Mouse (Mus musculus) stomach, embryonic 16.5 days (tissue): ENCODE results near the gene Dlk1. TPM values are rescaled to one million over a fixed set of nuclear protein-coding genes. Genes with fewer than 3 reads are reported as not detected.

ENCODE experiments used
- ATAC-seq: fragments of 200-750 bp; cut with Nextera tagmentation; 2 replicates; pipeline ENCODE4 v1.8.0; 2017; ENCODE audit warnings: moderate number of reproducible peaks, moderate TSS enrichment; ENCODE audit not compliant: insufficient read depth, low FRiP score
- H3K27ac ChIP-seq: fragments of 300-500 bp; sonication (generic); 2 replicates; pipeline ENCODE4 v1.5.1; 2014; ENCODE audit warnings: low read length
- H3K27me3 ChIP-seq: fragments of 300-500 bp; sonication (generic); 2 replicates; pipeline ENCODE4 v1.6.1; 2014; ENCODE audit warnings: low read length, control low read depth, mixed read lengths; ENCODE audit not compliant: control insufficient read depth, insufficient read depth
- H3K36me3 ChIP-seq: fragments of 300-500 bp; sonication (generic); 2 replicates; pipeline ENCODE4 v1.6.1; 2014; ENCODE audit warnings: low read length; ENCODE audit not compliant: control insufficient read depth, insufficient read depth
- H3K4me1 ChIP-seq: fragments of 300-500 bp; sonication (generic); 2 replicates; pipeline ENCODE4 v1.6.1; 2014; ENCODE audit warnings: low read length, control low read depth, mixed read lengths; ENCODE audit not compliant: control insufficient read depth, insufficient read depth
- H3K4me2 ChIP-seq: fragments of 300-500 bp; sonication (generic); 2 replicates; pipeline ENCODE4 v1.6.1; 2014; ENCODE audit warnings: low read depth, low read length, mixed read lengths
- H3K4me3 ChIP-seq: fragments of 300-500 bp; sonication (generic); replicated peaks from 2 replicates; pipeline ENCODE4 v1.5.1; 2014; ENCODE audit warnings: mild to moderate bottlenecking, low read length
- H3K9ac ChIP-seq: fragments of 300-500 bp; sonication (generic); 2 replicates; pipeline ENCODE4 v1.6.1; 2014; ENCODE audit warnings: low read length
- H3K9me3 ChIP-seq: fragments of 300-500 bp; sonication (generic); replicated peaks from 2 replicates; pipeline ENCODE4 v1.6.1; 2016; ENCODE audit warnings: low read length, control low read depth; ENCODE audit not compliant: control insufficient read depth
- WGBS: fragments of 180-500 bp; shearing (Covaris S2); extraction: QIAGEN DNeasy Blood & Tissue Kit; methylation state at CpG from one replicate; pipeline ENCODE4 v1.1.7; 2014; 5-methylcytosine and 5-hydroxymethylcytosine counted together
- polyA plus RNA-seq: library from polyadenylated mRNA; unstranded; fragments of >200 nt; fragmentation: Nextera tagmentation; extraction: Ambion mirVana; gene quantifications from 2 replicates; pipeline ENCODE4 v1.2.1, GENCODE M21; 2015

Gene Dlk1
- polyA plus RNA-seq, 1 experiment from 2014 or later = 542 TPM

GRCm38 (mm10) chr12:109436367-109436807 lies 16.2 kb upstream of the Dlk1 start:
- H3K4me1 ChIP-seq = peaks cover 54% of the 10 kb centered on the region
- no peaks in the 10 kb centered on the region for H3K36me3 ChIP-seq
- WGBS = 9% methylated on average over 10 of the region's 10 CpGs
- H3K27me3 ChIP-seq = no peaks in the 10 kb centered on the region
- H3K9ac ChIP-seq = peak overlapping the region; percentile 60
- H3K27ac ChIP-seq = peak overlapping the region; percentile 87
- no peak overlapping the region for H3K4me3 ChIP-seq
- ATAC-seq = peak; percentile 58
- H3K9me3 ChIP-seq = no peaks in the 10 kb centered on the region
- H3K4me2 ChIP-seq = peak overlapping the region; percentile 30

GRCm38 (mm10) chr12:109436852-109437251 lies 15.8 kb upstream of the Dlk1 start:
- Histone ChIP-seq H3K27me3 (no peaks in the 10 kb centered on the region), H3K4me3 (no peak overlapping the region), H3K9me3 (no peaks in the 10 kb centered on the region), H3K4me1 (peaks cover 59% of the 10 kb centered on the region), H3K36me3 (no peaks in the 10 kb centered on the region), H3K27ac (peak overlapping the region; percentile 87), H3K9ac (peak overlapping the region; percentile 60), H3K4me2 (peak overlapping the region; percentile 30; the same call in 1 of the 2 replicates)
- peak; percentile 80 for ATAC-seq
- 17% methylated on average over 12 of the region's 12 CpGs for WGBS

- peak overlapping the region; percentile 87 for H3K27ac ChIP-seq
- H3K4me1 ChIP-seq = peaks cover 61% of the 10 kb centered on the region
- peak overlapping the region; percentile 60 for H3K9ac ChIP-seq
- H3K4me3 ChIP-seq = peak overlapping the region; percentile 21; the same call in 1 of the 2 replicates
- H3K9me3 ChIP-seq = no peaks in the 10 kb centered on the region
- no peaks in the 10 kb centered on the region for H3K36me3 ChIP-seq
- H3K4me2 ChIP-seq = peak overlapping the region; percentile 49
- no peaks in the 10 kb centered on the region for H3K27me3 ChIP-seq
- ATAC-seq = peak; percentile 57
- WGBS = 4% methylated on average over 25 of the region's 25 CpGs
These were observed 14.9 kb upstream of the Dlk1 start for GRCm38 (mm10) chr12:109437559-109438350.

GRCm38 (mm10) chr12:109438383-109438782 lies 14.2 kb upstream of the Dlk1 start:
- no peaks in the 10 kb centered on the region for H3K9me3 ChIP-seq
- no peak overlapping the region for H3K4me3 ChIP-seq
- H3K36me3 ChIP-seq = no peaks in the 10 kb centered on the region
- peaks cover 67% of the 10 kb centered on the region for H3K4me1 ChIP-seq
- no peaks in the 10 kb centered on the region for H3K27me3 ChIP-seq
- peak overlapping the region; percentile 51 for H3K9ac ChIP-seq
- H3K4me2 ChIP-seq = no peak overlapping the region
- peak overlapping the region; percentile 74 for H3K27ac ChIP-seq
- 67% methylated on average over 6 of the region's 6 CpGs for WGBS
- ATAC-seq = no peak

GRCm38 (mm10) chr12:109439974-109440373 lies 12.6 kb upstream of the Dlk1 start:
- Histone ChIP-seq H3K4me1 (peaks cover 64% of the 10 kb centered on the region), H3K4me3 (no peak overlapping the region), H3K27ac (no peak overlapping the region), H3K9me3 (no peaks in the 10 kb centered on the region), H3K27me3 (no peaks in the 10 kb centered on the region), H3K4me2 (no peak overlapping the region), H3K9ac (no peak overlapping the region), H3K36me3 (no peaks in the 10 kb centered on the region)
- no peak for ATAC-seq
- WGBS = 37% methylated on average over 6 of the region's 6 CpGs

GRCm38 (mm10) chr12:109441366-109441765 lies 11.3 kb upstream of the Dlk1 start:
- no peaks in the 10 kb centered on the region for H3K9me3 ChIP-seq
- ATAC-seq = 0 out of 2 replicates have a peak, but pooled peaks have one; percentile 17
- no peaks in the 10 kb centered on the region for H3K27me3 ChIP-seq
- peak overlapping the region; percentile 61 for H3K9ac ChIP-seq
- H3K27ac ChIP-seq = peak overlapping the region; percentile 52
- peaks cover 65% of the 10 kb centered on the region for H3K4me1 ChIP-seq
- WGBS = 17% methylated on average over 6 of the region's 6 CpGs
- no peak overlapping the region for H3K4me2 ChIP-seq
- no peaks in the 10 kb centered on the region for H3K36me3 ChIP-seq
- H3K4me3 ChIP-seq = no peak overlapping the region

- H3K4me1 ChIP-seq = peaks cover 61% of the 10 kb centered on the region
- 51% methylated on average over 13 of the region's 13 CpGs for WGBS
- H3K27me3 ChIP-seq = 0 out of 2 replicates have a peak, but pooled peaks cover 2% of the 10 kb centered on the region
- H3K9me3 ChIP-seq = no peaks in the 10 kb centered on the region
- no peak for ATAC-seq
- H3K4me3 ChIP-seq = no peak overlapping the region
- no peak overlapping the region for H3K4me2 ChIP-seq
- no peak overlapping the region for H3K9ac ChIP-seq
- H3K27ac ChIP-seq = 0 out of 2 replicates have a peak overlapping the region, but pooled peaks have one; percentile 52
- no peaks in the 10 kb centered on the region for H3K36me3 ChIP-seq
These were observed 10.5 kb upstream of the Dlk1 start for GRCm38 (mm10) chr12:109442115-109442514.

- Histone ChIP-seq H3K9ac (peak overlapping the region; percentile 28; the same call in 1 of the 2 replicates), H3K4me1 (peaks cover 54% of the 10 kb centered on the region), H3K27me3 (0 out of 2 replicates have a peak, but pooled peaks cover 2% of the 10 kb centered on the region), H3K27ac (peak overlapping the region; percentile 21; the same call in 1 of the 2 replicates), H3K4me3 (no peak overlapping the region), H3K36me3 (no peaks in the 10 kb centered on the region), H3K4me2 (no peak overlapping the region), H3K9me3 (no peaks in the 10 kb centered on the region)
- WGBS = 41% methylated on average over 3 of the region's 3 CpGs
- ATAC-seq = no peak
These were observed 9.3 kb upstream of the Dlk1 start for GRCm38 (mm10) chr12:109443276-109443675.

GRCm38 (mm10) chr12:109444999-109445398 lies 7.6 kb upstream of the Dlk1 start:
- Histone ChIP-seq H3K4me2 (no peak overlapping the region), H3K9ac (no peak overlapping the region), H3K27me3 (0 out of 2 replicates have a peak, but pooled peaks cover 2% of the 10 kb centered on the region), H3K36me3 (no peaks in the 10 kb centered on the region), H3K4me3 (no peak overlapping the region), H3K27ac (no peak overlapping the region), H3K4me1 (peaks cover 49% of the 10 kb centered on the region), H3K9me3 (no peaks in the 10 kb centered on the region)
- no peak for ATAC-seq
- 57% methylated on average over 5 of the region's 5 CpGs for WGBS
